Mouse (Mus musculus): ENCODE measurements around the gene Dennd4a.

Dennd4a gene

DNA sequence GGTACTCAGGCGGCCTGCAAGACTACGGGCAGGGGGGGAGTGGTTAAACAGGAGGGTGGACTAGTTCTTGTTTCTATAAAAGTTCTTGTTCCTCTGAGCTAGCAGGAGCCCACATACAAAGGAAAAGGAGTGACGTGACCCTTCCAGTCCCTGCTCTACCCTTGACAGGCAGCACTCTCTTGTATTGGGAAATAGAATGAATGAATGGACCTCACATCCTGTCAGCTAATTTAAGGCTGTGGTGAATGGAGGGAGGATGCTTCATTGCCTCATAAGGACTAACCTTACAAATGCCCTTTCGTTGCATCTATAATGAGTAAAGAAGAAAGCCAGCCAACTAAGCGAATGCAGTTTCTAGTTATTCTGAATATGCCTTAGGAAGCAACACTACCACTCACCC lies 114.6 kb downstream of the Dennd4a start:
- no peak for DNase-seq

- peak; percentile 73 for DNase-seq
Observed at GRCm38 (mm10) chr9:64926201-64926991, 115.3 kb downstream of the Dennd4a start.

GRCm38 (mm10) chr9:64930256-64930655 lies 119.1 kb downstream of the Dennd4a start:
- no peak for DNase-seq

- no peak for DNase-seq
Observed at GRCm38 (mm10) chr9:64931751-64932610, 120.8 kb downstream of the Dennd4a start.

DNA sequence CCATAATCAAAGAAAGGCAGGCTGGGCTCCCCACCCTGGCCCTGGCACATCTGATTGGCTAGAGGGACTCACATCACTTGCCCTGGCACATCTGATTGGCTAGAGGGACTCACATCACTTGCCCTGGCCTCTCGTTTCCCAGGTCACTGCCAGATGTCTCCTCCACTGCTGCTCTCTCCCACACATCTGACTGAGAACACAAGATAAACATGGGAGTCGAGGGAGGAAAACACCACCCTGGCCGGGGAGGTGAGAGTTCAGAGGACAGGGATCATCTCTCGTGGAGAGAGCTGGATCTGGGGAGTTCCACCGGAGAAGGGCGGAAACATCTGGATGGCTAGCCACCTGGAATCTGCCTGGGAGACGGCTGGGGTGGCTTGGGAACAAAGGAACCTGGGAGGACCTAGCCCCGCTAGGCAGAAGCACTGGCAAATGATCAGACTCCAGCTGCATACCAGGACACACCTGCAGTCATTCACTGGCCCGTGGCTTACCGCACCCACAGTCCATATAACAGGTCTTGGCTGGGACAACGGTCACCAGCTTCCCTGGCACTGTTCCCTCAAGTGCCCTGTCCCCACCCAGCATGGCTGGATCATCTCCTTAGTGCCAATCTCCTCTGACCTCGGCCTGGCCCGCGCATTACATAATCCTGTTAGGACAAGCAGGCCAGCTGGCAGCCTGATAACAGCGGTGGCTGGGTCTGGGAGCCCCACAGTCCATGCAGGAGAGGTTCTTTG lies 123.0 kb downstream of the Dennd4a start:
- DNase-seq = peak; percentile 65

DNA sequence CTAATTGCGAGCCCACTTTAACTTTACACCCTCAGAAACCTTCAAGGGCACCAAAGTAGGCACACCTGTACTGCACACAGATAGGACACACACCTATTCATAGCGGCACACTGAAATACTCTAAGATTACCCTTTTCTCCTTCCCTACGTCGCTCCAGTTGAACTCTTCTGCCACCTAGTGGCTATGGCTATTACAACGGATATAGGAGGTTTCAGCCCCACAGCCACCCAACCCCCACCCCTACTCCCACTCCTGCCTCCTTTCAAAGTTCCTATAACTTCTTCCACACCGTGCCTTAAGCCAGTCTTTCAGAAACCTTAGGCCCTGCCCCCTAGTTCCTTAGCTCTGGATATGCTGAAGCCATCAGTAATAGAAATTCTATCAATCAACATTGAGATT lies 125.4 kb downstream of the Dennd4a start:
- DNase-seq = peak; percentile 30

DNA sequence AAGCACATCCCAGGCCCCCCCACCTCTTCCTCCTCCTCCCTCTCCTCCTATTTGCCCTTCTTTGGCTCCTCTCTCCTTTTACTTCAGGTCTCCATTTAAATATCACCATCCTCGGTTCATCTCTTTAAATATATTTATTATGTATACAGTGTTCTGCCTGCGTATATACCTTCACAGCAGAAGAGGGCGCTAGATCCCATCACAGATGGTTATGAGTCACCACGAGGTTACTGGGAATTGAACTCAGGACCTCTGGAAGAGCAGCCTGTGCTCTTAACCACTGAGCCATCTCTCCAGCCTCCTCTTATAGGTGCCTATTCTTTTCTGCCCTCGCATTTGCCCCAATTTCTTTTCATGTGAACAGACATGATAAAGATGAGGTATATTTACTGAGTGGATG lies 126.4 kb downstream of the Dennd4a start:
- no peak for DNase-seq

DNA sequence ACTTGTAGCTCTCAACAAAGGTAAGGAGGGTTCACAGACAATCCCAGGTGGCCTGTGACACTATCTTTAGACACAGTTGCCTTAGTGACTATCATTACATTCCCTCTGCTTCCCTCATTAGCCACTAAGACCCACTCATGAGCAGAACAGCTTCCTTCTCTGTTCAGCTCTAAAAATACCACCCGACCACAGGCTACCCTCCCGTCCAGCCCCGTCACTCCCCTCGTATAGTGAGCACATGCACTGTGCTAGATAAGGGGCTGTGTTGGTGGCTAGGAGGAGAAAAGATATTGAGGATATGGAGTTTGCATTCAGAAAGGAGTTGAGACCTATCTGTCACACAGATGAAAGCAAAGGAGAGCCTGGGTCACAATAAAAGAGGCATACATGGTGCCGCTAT lies 127.4 kb downstream of the Dennd4a start:
- no peak for DNase-seq

DNA sequence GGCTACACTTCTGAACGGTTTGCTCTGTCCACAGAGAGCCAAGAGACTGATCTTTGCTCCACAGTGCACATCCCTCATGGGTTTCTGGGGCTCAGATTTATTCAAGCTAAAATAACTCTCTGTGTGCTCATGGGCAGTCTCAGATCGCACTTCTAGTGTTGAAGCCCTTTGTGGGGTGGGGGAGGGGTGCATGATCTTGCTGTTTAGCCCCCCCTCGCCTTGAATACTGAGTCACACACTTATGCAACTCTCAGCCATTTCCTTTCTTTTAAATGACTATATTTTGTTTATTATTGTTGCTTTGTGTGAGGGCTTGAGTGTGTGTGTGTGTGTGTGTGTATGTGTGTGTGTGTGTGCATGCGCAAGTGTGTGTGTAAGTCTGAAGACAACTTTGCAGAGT lies 128.1 kb downstream of the Dennd4a start:
- DNase-seq = no peak

GRCm38 (mm10) chr9:64939790-64940189 lies 128.7 kb downstream of the Dennd4a start:
- DNase-seq = no peak

DNA sequence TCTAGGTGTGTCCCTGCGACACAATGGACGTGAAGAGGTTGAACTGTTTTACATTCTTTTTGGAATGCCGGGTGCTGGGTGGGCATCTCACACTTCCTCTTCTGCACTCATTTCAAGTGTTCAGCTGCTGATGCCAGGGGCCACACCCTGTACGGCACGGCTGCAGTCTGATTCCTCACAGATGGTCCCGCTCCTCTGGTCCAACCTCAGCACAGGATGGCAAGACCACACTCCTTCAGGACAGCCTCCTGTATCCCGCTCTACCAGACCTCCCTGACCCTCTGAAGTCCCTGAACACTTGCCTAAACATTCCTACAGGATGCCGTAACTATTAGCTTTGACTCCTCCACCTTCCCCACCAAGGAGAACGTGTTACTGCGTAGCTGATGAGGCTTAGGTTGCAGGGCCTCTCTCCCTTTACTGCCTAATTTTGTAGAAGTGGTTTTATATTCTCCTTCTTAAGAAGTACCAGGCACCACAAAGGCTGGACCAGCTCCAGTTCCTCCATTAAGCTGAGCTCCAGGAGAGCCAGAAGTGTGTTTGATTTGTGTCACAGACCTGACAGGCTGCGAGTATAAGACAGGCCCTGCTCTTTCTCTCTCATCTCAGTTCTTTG lies 129.7 kb downstream of the Dennd4a start:
- DNase-seq = no peak

DNA sequence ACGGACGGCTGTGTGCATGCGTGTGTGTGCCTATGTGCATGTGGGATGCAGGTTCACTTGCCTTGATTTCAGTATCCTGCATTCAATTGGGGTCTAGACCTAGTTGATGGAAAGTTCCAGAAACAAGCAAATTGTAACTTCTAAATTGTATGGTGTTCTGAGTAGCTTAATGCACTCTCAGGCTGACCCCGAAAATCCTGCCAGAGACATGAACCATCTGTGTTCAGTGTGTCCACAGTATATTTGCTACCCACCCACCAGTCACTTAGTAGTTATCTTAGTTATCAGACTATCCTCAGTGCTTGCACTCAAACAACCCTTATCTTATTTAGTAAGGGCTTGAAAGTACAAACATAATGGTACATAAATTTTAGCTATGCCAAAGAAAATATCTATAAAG lies 130.5 kb downstream of the Dennd4a start:
- no peak for DNase-seq

- DNase-seq = no peak
Observed at GRCm38 (mm10) chr9:64943997-64944396, 132.9 kb downstream of the Dennd4a start.

DNA sequence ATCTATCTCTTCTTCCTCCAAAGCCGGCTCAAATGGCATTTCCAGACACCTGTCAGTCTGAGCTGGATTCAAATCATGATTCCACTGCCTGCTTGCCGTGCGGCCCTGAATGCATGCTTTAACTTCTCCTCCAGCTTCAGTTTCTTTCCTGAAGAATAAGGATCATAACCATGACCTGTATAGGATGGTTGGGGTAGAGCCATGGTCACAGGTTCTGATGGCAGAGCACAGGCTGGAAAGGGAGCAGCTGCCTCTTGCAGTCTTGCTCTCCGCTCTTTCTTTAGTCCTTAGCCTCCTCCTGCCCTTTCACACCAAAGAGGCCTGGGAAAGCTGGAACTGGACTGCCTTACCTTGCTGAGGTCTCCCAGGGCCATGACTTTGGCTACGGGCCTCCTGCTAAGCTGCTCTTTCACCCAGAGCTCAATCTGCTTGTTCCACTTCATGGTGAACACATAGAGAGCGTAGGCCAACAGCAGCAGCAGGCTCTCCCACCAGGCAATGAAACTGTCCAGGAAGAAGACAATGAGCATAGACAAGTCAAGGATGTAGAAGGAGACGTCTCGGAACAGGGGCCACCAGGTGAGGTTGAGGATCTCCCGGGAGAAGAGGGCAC lies 136.4 kb downstream of the Dennd4a start:
- DNase-seq = no peak

GRCm38 (mm10) chr9:64951161-64951657 lies 140.1 kb downstream of the Dennd4a start, which contains the start of gene Slc24a1:
Gene Slc24a1 (minus strand): TSS chr9:64951607.
- no peak for DNase-seq

DNA sequence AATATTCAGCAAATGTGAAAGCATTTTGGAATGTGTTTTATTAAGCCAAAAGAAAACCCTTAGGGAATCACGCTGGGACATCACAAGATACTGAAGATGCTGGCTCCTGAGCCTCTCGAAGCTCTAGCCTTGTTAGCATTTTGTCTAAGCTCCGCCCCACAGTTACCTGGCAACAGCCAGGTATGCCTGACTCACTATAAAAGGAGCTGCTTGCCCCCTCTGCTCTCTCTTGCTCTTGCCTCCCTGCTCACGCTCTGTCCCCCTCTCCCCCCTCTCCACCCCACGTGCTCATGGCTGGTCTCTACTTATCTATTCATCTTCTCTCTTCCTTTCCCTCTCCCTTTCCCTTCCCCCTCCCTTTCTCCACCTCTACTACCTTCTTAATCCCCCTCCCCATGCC lies 140.9 kb downstream of the Dennd4a start:
- DNase-seq = no peak

DNA sequence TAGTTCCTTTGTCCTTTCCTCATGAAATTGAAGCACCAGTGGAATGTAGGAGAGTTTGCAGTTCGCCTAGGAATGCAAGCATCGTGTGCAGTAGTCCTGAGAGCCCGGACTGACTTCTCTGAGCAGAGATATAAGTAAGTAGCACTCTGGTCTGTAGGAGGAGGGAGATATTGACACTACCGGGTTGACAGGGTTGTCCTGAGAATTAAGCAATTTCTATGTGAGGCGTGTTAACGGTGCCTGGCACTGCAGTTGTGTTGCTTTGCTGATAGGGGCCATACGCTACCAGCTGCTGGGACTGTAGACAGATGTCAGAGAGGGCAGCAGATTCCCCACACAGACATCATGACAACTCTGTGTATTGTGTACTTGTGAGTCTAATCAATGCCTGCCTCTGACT lies 142.1 kb downstream of the Dennd4a start:
- DNase-seq = no peak

GRCm38 (mm10) chr9:64956337-64956736 lies 145.2 kb downstream of the Dennd4a start:
- DNase-seq = no peak

- no peak for DNase-seq
Observed at GRCm38 (mm10) chr9:64957276-64957675, 146.1 kb downstream of the Dennd4a start.

- peak; percentile 94 for DNase-seq
Observed at GRCm38 (mm10) chr9:64960117-64960977, 149.2 kb downstream of the Dennd4a start, which contains the start of gene Ints14. Gene Ints14 (plus strand): TSS chr9:64960905.

- no peak for DNase-seq
Observed at GRCm38 (mm10) chr9:64960978-64961320, 149.8 kb downstream of the Dennd4a start.

All from cerebellum, adult 9-11 months (tissue).